Mouse (Mus musculus) testis, postnatal 10 days (tissue): ENCODE measurements around the gene Nrg4.

Experiments used
- DNase-seq: peaks from one replicate; pipeline ENCODE4 v3.0.0; 2021; ENCODE audit warnings: low spot score

The Nrg4 gene

GRCm38 (mm10) chr9:55322641-55323040 is 4.0 kb downstream of the Nrg4 start:
- no peak for DNase-seq

- no peak for DNase-seq
Measured at GRCm38 (mm10) chr9:55313619-55314261, 12.9 kb downstream of the Nrg4 start.

GRCm38 (mm10) chr9:55311560-55311959 is 15.1 kb downstream of the Nrg4 start:
- DNase-seq: peak; percentile 75

GRCm38 (mm10) chr9:55308455-55308854 is 18.2 kb downstream of the Nrg4 start:
- DNase-seq: no peak

GRCm38 (mm10) chr9:55307557-55307956 is 19.1 kb downstream of the Nrg4 start:
- no peak for DNase-seq

- DNase-seq: no peak
Measured at GRCm38 (mm10) chr9:55307066-55307465, 19.6 kb downstream of the Nrg4 start.

GRCm38 (mm10) chr9:55296221-55296620 is 30.4 kb downstream of the Nrg4 start:
- no peak for DNase-seq

GRCm38 (mm10) chr9:55291966-55292365 is 34.7 kb downstream of the Nrg4 start:
- no peak for DNase-seq

GRCm38 (mm10) chr9:55289475-55290198 is 37.0 kb downstream of the Nrg4 start:
- DNase-seq: no peak

- DNase-seq: no peak
Measured at GRCm38 (mm10) chr9:55285197-55285596, 41.4 kb downstream of the Nrg4 start.

- no peak for DNase-seq
Measured at GRCm38 (mm10) chr9:55283516-55283915, 43.1 kb downstream of the Nrg4 start.

- DNase-seq: no peak
Measured at GRCm38 (mm10) chr9:55279114-55279825, 47.4 kb downstream of the Nrg4 start.

- no peak for DNase-seq
Measured at GRCm38 (mm10) chr9:55277562-55277961, 49.1 kb downstream of the Nrg4 start.

- DNase-seq: no peak
Measured at GRCm38 (mm10) chr9:55273906-55274305, 52.7 kb downstream of the Nrg4 start.

- DNase-seq: no peak
Measured at GRCm38 (mm10) chr9:55271960-55272560, 54.6 kb downstream of the Nrg4 start.

- DNase-seq: no peak
Measured at GRCm38 (mm10) chr9:55264356-55265302, 62.0 kb downstream of the Nrg4 start.

- no peak for DNase-seq
Measured at GRCm38 (mm10) chr9:55259741-55260140, 66.9 kb downstream of the Nrg4 start.

- no peak for DNase-seq
Measured at GRCm38 (mm10) chr9:55257105-55257504, 69.5 kb downstream of the Nrg4 start.

- DNase-seq: no peak
Measured at GRCm38 (mm10) chr9:55255604-55256003, 71.0 kb downstream of the Nrg4 start.

GRCm38 (mm10) chr9:55255056-55255455 is 71.6 kb downstream of the Nrg4 start:
- no peak for DNase-seq

GRCm38 (mm10) chr9:55253849-55254248 is 72.8 kb downstream of the Nrg4 start:
- DNase-seq: no peak
